Comparison of ENCODE assay signal across 8 mouse cellular contexts in the genomic region with DNA sequence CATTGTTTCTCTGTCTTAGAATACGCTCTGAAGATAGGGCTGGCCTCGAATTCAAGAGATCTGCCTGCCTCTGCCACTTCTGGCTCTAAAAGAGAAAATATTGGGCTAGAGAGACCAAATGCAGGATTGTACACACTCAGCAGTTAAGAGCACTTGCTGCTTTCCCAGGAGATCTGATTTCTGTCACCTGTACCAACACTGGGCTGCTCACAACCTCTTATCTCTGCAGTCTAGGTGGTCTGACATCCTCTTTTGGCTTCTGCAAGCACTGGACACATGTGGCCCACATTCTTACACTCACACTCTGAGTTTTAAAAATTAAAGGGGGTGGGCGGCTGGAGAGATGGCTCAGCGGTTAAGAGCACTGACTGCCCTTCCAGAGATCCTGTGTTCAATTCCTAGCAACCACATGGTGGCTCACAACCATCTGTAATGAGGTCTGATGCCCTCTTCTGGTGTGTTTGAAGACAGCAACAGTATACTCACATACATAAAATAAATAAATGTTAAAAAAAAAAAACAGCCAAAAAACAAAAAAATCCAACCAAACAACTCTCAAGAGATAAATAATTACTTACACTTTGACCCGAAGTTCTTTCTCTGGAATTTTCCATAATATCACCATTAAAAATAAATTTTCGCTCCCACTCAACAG. TPM values are rescaled to one million over a fixed set of nuclear protein-coding genes. Genes with fewer than 3 reads are reported as not detected.
DNase-seq lines count a peak whose midpoint lies in the region; ATAC-seq and TF ChIP-seq lines count a peak whose summit lies in the region.

No protein-coding gene starts in this region.

- no peak overlapping the region for H3K27ac ChIP-seq in lung, embryonic 14.5 days (ENCODE audit: low read depth)
- no peak overlapping the region for H3K27ac ChIP-seq in embryonic fibroblast, embryonic 13.5 days (ENCODE audit: insufficient read depth, low read length)
- H3K27ac ChIP-seq in limb, embryonic 10.5 days = peak overlapping the region; percentile 95; the same call in 1 of the 2 replicates
- H3K27ac ChIP-seq in neural tube, embryonic 14.5 days (ENCODE audit: low read depth, low read length) = no peak overlapping the region

- TF ChIP-seq POLR2A in embryonic fibroblast, embryonic 13.5 days (IDR thresholded peaks at IDR 0.05; ENCODE audit: low read depth, low read length) = no peak

- H3K9ac ChIP-seq in lung, embryonic 14.5 days = peak overlapping the region; percentile 93
- H3K9ac ChIP-seq in neural tube, embryonic 14.5 days (replicated peaks; ENCODE audit: low read depth, low read length) = no peak overlapping the region

- ATAC-seq in lung, embryonic 14.5 days (ENCODE audit: insufficient read depth) = no peak
- ATAC-seq in neural tube, embryonic 14.5 days (ENCODE audit: low read depth) = no peak
- ATAC-seq in CD4-positive, CD25-positive, alpha-beta regulatory T cell, adult 4 months = no peak

- H3K9me3 ChIP-seq in lung, embryonic 14.5 days (ENCODE audit: low read depth, low read length) = no peaks in the 10 kb centered on the region
- H3K9me3 ChIP-seq in limb, embryonic 10.5 days (replicated peaks) = no peaks in the 10 kb centered on the region
- H3K9me3 ChIP-seq in neural tube, embryonic 14.5 days (ENCODE audit: control insufficient read depth, low read length) = no peaks in the 10 kb centered on the region

- H3K36me3 ChIP-seq in lung, embryonic 14.5 days (ENCODE audit: insufficient read depth) = peaks cover 55% of the 10 kb centered on the region
- peaks cover 63% of the 10 kb centered on the region for H3K36me3 ChIP-seq in limb, embryonic 10.5 days
- peaks cover 38% of the 10 kb centered on the region for H3K36me3 ChIP-seq in neural tube, embryonic 14.5 days (ENCODE audit: control insufficient read depth, insufficient read depth, low read length)

- H3K4me1 ChIP-seq in lung, embryonic 14.5 days (ENCODE audit: insufficient read depth) = peaks cover 8% of the 10 kb centered on the region; the same call in 1 of the 2 replicates
- peaks cover 20% of the 10 kb centered on the region for H3K4me1 ChIP-seq in embryonic fibroblast, embryonic 13.5 days (ENCODE audit: control insufficient read depth, insufficient read depth, low read length)
- peaks cover 38% of the 10 kb centered on the region for H3K4me1 ChIP-seq in limb, embryonic 10.5 days
- peaks cover 17% of the 10 kb centered on the region for H3K4me1 ChIP-seq in neural tube, embryonic 14.5 days (ENCODE audit: control insufficient read depth, insufficient read depth, low read length)

- peak overlapping the region; percentile 88 for H3K4me2 ChIP-seq in lung, embryonic 14.5 days
- H3K4me2 ChIP-seq in neural tube, embryonic 14.5 days (ENCODE audit: low read depth, low read length) = peak overlapping the region; percentile 67

- 55% methylated on average over 6 of the region's 6 CpGs for WGBS in lung, embryonic 14.5 days
- WGBS in limb, embryonic 10.5 days = 67% methylated on average over 6 of the region's 6 CpGs
- 77% methylated on average over 6 of the region's 6 CpGs for WGBS in neural tube, embryonic 14.5 days

- peak; percentile 38 for TF ChIP-seq CTCF in lung, embryonic 14.5 days (IDR thresholded peaks at IDR 0.05; ENCODE audit: low read depth)
- TF ChIP-seq CTCF in embryonic fibroblast, embryonic 13.5 days (IDR thresholded peaks at IDR 0.05; ENCODE audit: borderline replicate concordance, insufficient read depth, low read length) = no peak

- no peak for DNase-seq in lung, embryonic 14.5 days
- no peak for DNase-seq in lung, postnatal 10 days
- no peak for DNase-seq in limb, embryonic 10.5 days (ENCODE audit: low spot score)
- DNase-seq in thymus, adult 18-20 months = no peak
- DNase-seq in left cerebral cortex, adult 18-20 months (ENCODE audit: low spot score in 2 of 2) = no peak

- H3K27me3 ChIP-seq in lung, embryonic 14.5 days (ENCODE audit: insufficient read depth, low read length) = no peaks in the 10 kb centered on the region
- no peaks in the 10 kb centered on the region for H3K27me3 ChIP-seq in limb, embryonic 10.5 days (ENCODE audit: low read depth, poor library complexity, severe bottlenecking)
- H3K27me3 ChIP-seq in neural tube, embryonic 14.5 days (ENCODE audit: control insufficient read depth, insufficient read depth, low read length) = no peaks in the 10 kb centered on the region

- H3K4me3 ChIP-seq in lung, embryonic 14.5 days (ENCODE audit: low read depth, low read length) = peak overlapping the region; percentile 90
- H3K4me3 ChIP-seq in embryonic fibroblast, embryonic 13.5 days (ENCODE audit: insufficient read depth, low read length) = peak overlapping the region; percentile 90
- peak overlapping the region; percentile 79 for H3K4me3 ChIP-seq in limb, embryonic 10.5 days
- peak overlapping the region; percentile 82 for H3K4me3 ChIP-seq in neural tube, embryonic 14.5 days (ENCODE audit: low read depth, low read length)

RNA-seq across cellular contexts. Expression of gene Rsl1d1, which starts 1.3 kb away (rescaled TPM):
- polyA plus RNA-seq in lung, embryonic 14.5 days (2014; fragmentation: Nextera tagmentation; extraction: Ambion mirVana) = 193 and 202 TPM in 2 replicates
- polyA plus RNA-seq in embryonic fibroblast, embryonic 13.5 days (2011; ENCODE audit: insufficient read length, low read depth, missing spikeins) = 190 and 238 TPM in 2 replicates
- 278 and 326 TPM in 2 replicates for polyA plus RNA-seq in limb, embryonic 10.5 days (2016; fragmentation: Nextera tagmentation; extraction: Ambion mirVana)
- polyA plus RNA-seq in neural tube, embryonic 14.5 days (2014; fragmentation: Nextera tagmentation; extraction: Ambion mirVana) = 141 and 154 TPM in 2 replicates
- total RNA-seq in left cerebral cortex, adult 18-20 months (2021) = 10 to 100 TPM; 49.5 to 51.7 TPM
- polyA plus RNA-seq in CD4-positive, CD25-positive, alpha-beta regulatory T cell, adult 4 months (2017; shearing (Covaris generic)) = 100 to 1,000 TPM; 167 to 177 TPM

RNA-seq across cellular contexts. Expression of gene Zc3h7a, which starts 25.7 kb away (rescaled TPM):
- polyA plus RNA-seq in lung, embryonic 14.5 days (2014; fragmentation: Nextera tagmentation; extraction: Ambion mirVana) = 95.8 and 96.9 TPM in 2 replicates
- polyA plus RNA-seq in embryonic fibroblast, embryonic 13.5 days (2011; ENCODE audit: insufficient read length, low read depth, missing spikeins) = 147 and 159 TPM in 2 replicates
- polyA plus RNA-seq in limb, embryonic 10.5 days (2016; fragmentation: Nextera tagmentation; extraction: Ambion mirVana) = 61.9 and 71.3 TPM in 2 replicates
- polyA plus RNA-seq in neural tube, embryonic 14.5 days (2014; fragmentation: Nextera tagmentation; extraction: Ambion mirVana) = 87.0 and 93.7 TPM in 2 replicates
- 10 to 100 TPM; 57.0 to 59.2 TPM for total RNA-seq in left cerebral cortex, adult 18-20 months (2021)
- polyA plus RNA-seq in CD4-positive, CD25-positive, alpha-beta regulatory T cell, adult 4 months (2017; shearing (Covaris generic)) = 100 to 1,000 TPM; 255 to 363 TPM

RNA-seq across cellular contexts. Expression of gene Gspt1, which starts 52.3 kb away (rescaled TPM):
- 105 and 115 TPM in 2 replicates for polyA plus RNA-seq in lung, embryonic 14.5 days (2014; fragmentation: Nextera tagmentation; extraction: Ambion mirVana)
- 241 and 246 TPM in 2 replicates for polyA plus RNA-seq in embryonic fibroblast, embryonic 13.5 days (2011; ENCODE audit: insufficient read length, low read depth, missing spikeins)
- polyA plus RNA-seq in limb, embryonic 10.5 days (2016; fragmentation: Nextera tagmentation; extraction: Ambion mirVana) = 103 and 117 TPM in 2 replicates
- 53.2 and 59.1 TPM in 2 replicates for polyA plus RNA-seq in neural tube, embryonic 14.5 days (2014; fragmentation: Nextera tagmentation; extraction: Ambion mirVana)
- total RNA-seq in left cerebral cortex, adult 18-20 months (2021) = 10 to 100 TPM; 82.7 to 85.1 TPM
- 10 to 100 TPM; 31.6 to 35.8 TPM for polyA plus RNA-seq in CD4-positive, CD25-positive, alpha-beta regulatory T cell, adult 4 months (2017; shearing (Covaris generic))
